Mouse (Mus musculus): ENCODE measurements around the gene Six3. TPM values are rescaled to one million over a fixed set of nuclear protein-coding genes. Genes with fewer than 3 reads are reported as not detected.

Gene Six3
- polyA plus RNA-seq, 1 experiment from 2014 or later = 6.6 TPM

DNA sequence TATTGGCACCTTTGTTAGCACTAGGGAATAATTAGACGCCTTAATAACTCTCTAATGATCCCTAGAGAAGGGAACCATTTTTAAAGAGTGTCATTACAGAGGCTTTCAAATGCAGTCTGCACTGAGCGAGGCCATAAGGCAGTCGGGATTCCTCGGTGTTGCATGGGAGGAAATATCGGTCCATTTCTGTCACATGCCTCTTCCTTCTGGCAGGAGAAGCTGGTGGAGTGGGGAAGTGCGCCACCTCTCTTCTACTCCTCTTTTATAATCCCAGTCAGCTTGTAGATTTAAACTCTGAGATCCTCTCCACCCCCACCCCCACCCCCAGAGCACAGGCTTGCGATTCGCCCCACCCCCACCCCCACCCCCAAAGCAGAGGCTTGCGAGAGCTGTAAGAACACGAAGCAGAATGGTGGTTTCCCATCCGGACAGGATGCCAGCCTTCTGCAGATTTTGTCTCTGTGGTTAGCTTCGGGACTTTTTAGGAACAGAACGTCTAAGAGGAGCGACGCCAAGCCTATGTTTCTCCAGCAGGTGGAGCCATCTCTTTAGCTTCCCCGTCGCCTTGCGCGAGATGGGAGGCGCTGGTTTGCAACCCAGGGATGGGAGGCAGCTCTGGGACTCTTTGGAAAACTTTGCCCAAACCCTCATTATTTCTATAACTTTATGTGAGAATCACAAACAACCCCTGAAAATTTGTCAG, 51.4 kb downstream of the Six3 start:
- Histone ChIP-seq H3K9ac (no peak overlapping the region), H3K9me3 (replicated peaks) (no peaks in the 10 kb centered on the region), H3K27ac (replicated peaks) (no peak overlapping the region), H3K4me1 (peaks cover 8% of the 10 kb centered on the region; the same call in 1 of the 2 replicates), H3K4me3 (replicated peaks) (peak overlapping the region; percentile 30), H3K36me3 (no peaks in the 10 kb centered on the region), H3K27me3 (peaks cover 13% of the 10 kb centered on the region), H3K4me2 (replicated peaks) (peak overlapping the region; percentile 48)
- peak; percentile 73 for ATAC-seq (ENCODE audit: insufficient number of reproducible peaks, low FRiP score, low TSS enrichment, low read depth)
- WGBS = 2% methylated on average over 20 of the region's 20 CpGs

Other genes starting within 250 kb of the Six3 start
- gene Six2, start 74.7 kb downstream of the Six3 start, polyA plus RNA-seq (2015; fragmentation: Nextera tagmentation; extraction: Ambion mirVana) = 8.2 and 10.7 TPM in 2 replicates

All from embryonic facial prominence, embryonic 15.5 days (tissue).